Mouse (Mus musculus) stomach, embryonic 14.5 days (tissue): ENCODE data around the gene Sh3rf3. TPM values are rescaled to one million over a fixed set of nuclear protein-coding genes. Genes with fewer than 3 reads are reported as not detected.

Source experiments
- ATAC-seq: fragments of 200-750 bp; cut with Nextera tagmentation; 2 replicates; pipeline ENCODE4 v1.8.0; 2017; ENCODE audit warnings: low read depth, moderate TSS enrichment; ENCODE audit not compliant: insufficient number of reproducible peaks, insufficient read depth, low FRiP score
- H3K27ac ChIP-seq: fragments of 300-500 bp; sonication (generic); 2 replicates; pipeline ENCODE4 v1.5.1; 2014; ENCODE audit warnings: mild to moderate bottlenecking, low read length, moderate library complexity, mixed read lengths
- H3K27me3 ChIP-seq: fragments of 300-500 bp; sonication (generic); 2 replicates; pipeline ENCODE4 v1.6.1; 2014; ENCODE audit warnings: low read length, control low read depth, mixed read lengths; ENCODE audit not compliant: control insufficient read depth, insufficient read depth
- H3K36me3 ChIP-seq: fragments of 300-500 bp; sonication (generic); 2 replicates; pipeline ENCODE4 v1.6.1; 2014; ENCODE audit warnings: mild to moderate bottlenecking, control low read depth, low read length, moderate library complexity, mixed read lengths; ENCODE audit not compliant: control insufficient read depth, insufficient read depth
- H3K4me1 ChIP-seq: fragments of 300-500 bp; sonication (generic); 2 replicates; pipeline ENCODE4 v1.6.1; 2014; ENCODE audit warnings: low read length, control low read depth, mixed read lengths; ENCODE audit not compliant: control insufficient read depth, insufficient read depth
- H3K4me2 ChIP-seq: fragments of 300-500 bp; sonication (generic); replicated peaks from 2 replicates; pipeline ENCODE4 v1.6.1; 2014; ENCODE audit warnings: low read depth, low read length, control low read depth
- H3K4me3 ChIP-seq: fragments of 300-500 bp; sonication (generic); 2 replicates; pipeline ENCODE4 v1.5.1; 2014; ENCODE audit warnings: low read depth, low read length, control low read depth
- H3K9ac ChIP-seq: fragments of 300-500 bp; sonication (generic); replicated peaks from 2 replicates; pipeline ENCODE4 v1.6.1; 2014; ENCODE audit warnings: low read depth, mild to moderate bottlenecking, control low read depth, low read length, moderate library complexity, mixed read lengths
- H3K9me3 ChIP-seq: fragments of 300-500 bp; sonication (generic); 2 replicates; pipeline ENCODE4 v1.6.1; 2016; ENCODE audit warnings: low read depth, low read length, control low read depth; ENCODE audit not compliant: control insufficient read depth
- WGBS: fragments of 180-500 bp; shearing (Covaris S2); extraction: QIAGEN DNeasy Blood & Tissue Kit; methylation state at CpG from one replicate; pipeline ENCODE4 v1.1.7; 2014; 5-methylcytosine and 5-hydroxymethylcytosine counted together
- polyA plus RNA-seq: library from polyadenylated mRNA; unstranded; fragments of >200 nt; fragmentation: Nextera tagmentation; extraction: Ambion mirVana; gene quantifications from 2 replicates; pipeline ENCODE4 v1.2.1, GENCODE M21; 2014

Sh3rf3 gene
- polyA plus RNA-seq, 1 experiment from 2014 or later: 1.2 TPM

- no peak overlapping the region for H3K9ac ChIP-seq
- no peaks in the 10 kb centered on the region for H3K4me1 ChIP-seq
- H3K36me3 ChIP-seq: no peaks in the 10 kb centered on the region
- WGBS: 90% methylated on average over 5 of the region's 5 CpGs
- H3K4me3 ChIP-seq: no peak overlapping the region
- no peaks in the 10 kb centered on the region for H3K9me3 ChIP-seq
- H3K27me3 ChIP-seq: no peaks in the 10 kb centered on the region
- no peak overlapping the region for H3K27ac ChIP-seq
- H3K4me2 ChIP-seq: no peak overlapping the region
- ATAC-seq: no peak
These were observed 24.3 kb downstream of the Sh3rf3 start for GRCm38 (mm10) chr10:58837504-58837903.

GRCm38 (mm10) chr10:58841945-58842344 is 28.8 kb downstream of the Sh3rf3 start:
- H3K4me3 ChIP-seq: no peak overlapping the region
- WGBS: 90% methylated on average over 3 of the region's 3 CpGs
- H3K4me1 ChIP-seq: no peaks in the 10 kb centered on the region
- no peak overlapping the region for H3K4me2 ChIP-seq
- H3K36me3 ChIP-seq: no peaks in the 10 kb centered on the region
- no peak for ATAC-seq
- no peaks in the 10 kb centered on the region for H3K9me3 ChIP-seq
- H3K27ac ChIP-seq: no peak overlapping the region
- no peaks in the 10 kb centered on the region for H3K27me3 ChIP-seq
- H3K9ac ChIP-seq: no peak overlapping the region

DNA sequence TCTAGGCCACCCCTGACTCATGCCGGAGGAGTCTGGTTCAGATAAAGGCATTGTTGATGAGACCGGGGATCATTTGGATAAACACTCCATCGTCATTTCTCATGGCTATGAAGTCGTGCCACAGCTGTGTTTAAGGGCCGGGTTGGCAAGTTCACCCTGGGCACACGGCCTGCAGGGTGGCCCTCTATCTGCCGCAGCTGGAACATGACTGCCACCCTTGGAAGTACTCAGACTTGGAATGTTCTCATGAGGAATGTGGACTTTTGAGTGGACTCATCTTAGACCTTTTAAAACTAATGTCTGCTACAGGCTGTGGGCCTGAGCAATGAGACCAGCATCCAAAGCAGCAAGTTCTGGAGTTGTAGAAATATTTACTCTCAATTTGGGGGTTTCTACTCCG is 29.9 kb downstream of the Sh3rf3 start:
- H3K4me1 ChIP-seq: no peaks in the 10 kb centered on the region
- WGBS: 75% methylated on average over 8 of the region's 8 CpGs
- no peaks in the 10 kb centered on the region for H3K27me3 ChIP-seq
- no peaks in the 10 kb centered on the region for H3K9me3 ChIP-seq
- H3K4me3 ChIP-seq: no peak overlapping the region
- no peak overlapping the region for H3K27ac ChIP-seq
- H3K9ac ChIP-seq: no peak overlapping the region
- ATAC-seq: no peak
- H3K4me2 ChIP-seq: no peak overlapping the region
- no peaks in the 10 kb centered on the region for H3K36me3 ChIP-seq

- WGBS: 79% methylated on average over 5 of the region's 5 CpGs
- ATAC-seq: no peak
- Histone ChIP-seq H3K9ac (no peak overlapping the region), H3K27ac (no peak overlapping the region), H3K27me3 (no peaks in the 10 kb centered on the region), H3K4me2 (no peak overlapping the region), H3K9me3 (no peaks in the 10 kb centered on the region), H3K4me1 (no peaks in the 10 kb centered on the region), H3K4me3 (no peak overlapping the region), H3K36me3 (no peaks in the 10 kb centered on the region)
These were observed 35.0 kb downstream of the Sh3rf3 start for GRCm38 (mm10) chr10:58848127-58848526.

DNA sequence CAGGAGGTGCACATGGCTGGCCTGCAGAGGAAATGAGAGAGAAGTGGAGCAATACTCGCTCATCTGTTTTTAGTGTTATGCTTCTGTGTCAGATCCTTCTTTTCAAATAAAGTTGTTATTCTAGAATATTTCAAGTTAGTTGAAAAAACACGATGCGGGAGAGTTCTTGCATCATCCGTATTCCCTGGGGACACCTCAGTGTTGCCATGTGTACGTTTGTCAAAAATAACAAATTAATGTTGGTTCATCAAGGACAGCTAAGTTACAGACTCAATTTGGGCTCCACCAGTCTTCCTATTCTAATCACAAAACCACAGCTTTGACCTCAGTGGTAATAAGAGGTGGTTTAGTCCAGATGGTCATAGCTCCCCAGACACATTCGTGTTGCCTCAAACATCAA is 35.4 kb downstream of the Sh3rf3 start:
- Histone ChIP-seq H3K27me3 (no peaks in the 10 kb centered on the region), H3K4me2 (no peak overlapping the region), H3K36me3 (no peaks in the 10 kb centered on the region), H3K4me1 (no peaks in the 10 kb centered on the region), H3K9me3 (no peaks in the 10 kb centered on the region), H3K27ac (no peak overlapping the region), H3K9ac (no peak overlapping the region), H3K4me3 (no peak overlapping the region)
- ATAC-seq: no peak
- 77% methylated on average over 6 of the region's 6 CpGs for WGBS

DNA sequence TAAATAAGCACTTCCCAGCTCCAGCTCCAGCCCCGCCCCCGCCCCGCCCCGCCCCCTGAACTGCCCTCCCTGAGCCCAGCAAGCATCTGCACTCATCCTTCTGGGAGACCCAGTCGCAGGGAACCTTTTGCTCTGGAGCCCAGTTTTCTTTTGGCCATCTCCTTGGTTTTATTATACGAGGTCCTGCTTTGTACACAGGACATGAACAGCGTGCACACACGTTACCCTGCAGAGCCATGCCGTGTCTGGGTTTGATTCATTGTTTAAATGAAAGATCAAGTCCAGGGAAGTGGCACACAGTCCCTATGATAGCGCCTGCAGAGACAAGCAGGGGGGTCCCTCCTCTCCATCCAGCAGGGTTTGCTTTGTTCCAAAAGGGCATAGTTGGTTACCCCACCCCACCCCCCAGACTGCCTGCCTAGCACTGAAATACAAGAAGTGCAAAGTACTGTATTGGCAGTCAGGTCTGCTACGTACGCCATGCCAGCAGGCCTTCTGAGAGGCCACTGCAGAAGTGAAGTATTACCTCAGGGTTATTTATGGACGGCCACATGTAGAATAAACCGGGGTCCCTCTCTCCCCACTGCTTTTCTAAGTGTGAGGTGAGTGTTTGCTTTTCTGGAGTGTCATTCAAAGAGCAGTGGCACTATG is 41.5 kb downstream of the Sh3rf3 start:
- no peak overlapping the region for H3K27ac ChIP-seq
- H3K4me3 ChIP-seq: no peak overlapping the region
- H3K4me1 ChIP-seq: peaks cover 7% of the 10 kb centered on the region; the same call in 1 of the 2 replicates
- no peak overlapping the region for H3K9ac ChIP-seq
- no peak for ATAC-seq
- no peaks in the 10 kb centered on the region for H3K9me3 ChIP-seq
- no peaks in the 10 kb centered on the region for H3K27me3 ChIP-seq
- no peaks in the 10 kb centered on the region for H3K36me3 ChIP-seq
- 10% methylated on average over 14 of the region's 14 CpGs for WGBS
- H3K4me2 ChIP-seq: peak overlapping the region; percentile 18; the same call in 1 of the 2 replicates

GRCm38 (mm10) chr10:58855199-58855751 is 42.1 kb downstream of the Sh3rf3 start:
- WGBS: 30% methylated on average over 5 of the region's 5 CpGs
- Histone ChIP-seq H3K9ac (no peak overlapping the region), H3K36me3 (no peaks in the 10 kb centered on the region), H3K9me3 (no peaks in the 10 kb centered on the region), H3K27ac (no peak overlapping the region), H3K4me2 (no peak overlapping the region), H3K4me1 (peaks cover 7% of the 10 kb centered on the region; the same call in 1 of the 2 replicates), H3K27me3 (no peaks in the 10 kb centered on the region), H3K4me3 (no peak overlapping the region)
- no peak for ATAC-seq

- no peaks in the 10 kb centered on the region for H3K9me3 ChIP-seq
- no peaks in the 10 kb centered on the region for H3K27me3 ChIP-seq
- H3K9ac ChIP-seq: no peak overlapping the region
- H3K4me3 ChIP-seq: no peak overlapping the region
- H3K4me1 ChIP-seq: peaks cover 7% of the 10 kb centered on the region; the same call in 1 of the 2 replicates
- no peaks in the 10 kb centered on the region for H3K36me3 ChIP-seq
- no peak for ATAC-seq
- no peak overlapping the region for H3K27ac ChIP-seq
- WGBS: 66% methylated on average over 9 of the region's 9 CpGs
- no peak overlapping the region for H3K4me2 ChIP-seq
These were observed 42.7 kb downstream of the Sh3rf3 start for GRCm38 (mm10) chr10:58855814-58856213.

- Histone ChIP-seq H3K9me3 (no peaks in the 10 kb centered on the region), H3K9ac (no peak overlapping the region), H3K4me1 (peaks cover 7% of the 10 kb centered on the region; the same call in 1 of the 2 replicates), H3K27me3 (no peaks in the 10 kb centered on the region), H3K4me3 (no peak overlapping the region), H3K27ac (no peak overlapping the region), H3K4me2 (no peak overlapping the region), H3K36me3 (no peaks in the 10 kb centered on the region)
- ATAC-seq: no peak
These were observed 43.6 kb downstream of the Sh3rf3 start for GRCm38 (mm10) chr10:58856742-58857141.
